Mouse (Mus musculus): ENCODE measurements around the gene Myo1e. TPM values are rescaled to one million over a fixed set of nuclear protein-coding genes. Genes with fewer than 3 reads are reported as not detected.

Gene Myo1e
- total and polyA plus RNA-seq, 3 experiments = 0.14 to 0.49 TPM; not detected in 1

DNA sequence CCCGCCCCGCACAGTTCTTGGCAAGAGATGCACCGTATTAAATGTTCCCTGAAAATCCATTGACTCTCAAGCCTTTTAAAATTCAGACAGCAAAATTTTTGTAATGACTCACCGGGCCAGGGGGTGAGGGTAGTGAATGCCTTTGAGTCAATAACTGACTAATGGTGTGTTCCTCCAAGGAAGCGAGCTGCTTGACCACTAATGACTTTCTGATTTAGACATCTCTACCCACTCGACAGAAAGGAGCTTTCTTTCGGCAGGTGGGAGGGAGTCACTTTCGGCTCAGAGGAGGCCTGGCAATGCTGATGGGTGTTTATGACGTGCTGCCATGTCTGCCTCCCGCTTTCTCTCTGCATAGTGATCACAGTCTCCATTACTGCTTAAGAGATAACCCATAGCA is 83.6 kb downstream of the Myo1e start:
- Histone ChIP-seq H3K4me3 (ENCODE audit: low read depth, low read length) (no peak overlapping the region), H3K27me3 (ENCODE audit: insufficient read depth, low read length) (peaks cover 2% of the 10 kb centered on the region), H3K9me3 (replicated peaks) (no peaks in the 10 kb centered on the region), H3K4me1 (ENCODE audit: insufficient read depth, low read depth, low read length) (no peaks in the 10 kb centered on the region), H3K36me3 (replicated peaks) (no peaks in the 10 kb centered on the region)
- TF ChIP-seq TAL1 (conservative IDR thresholded peaks at IDR 0.05; ENCODE audit: low read depth, low read length) (no peak), CTCF (IDR thresholded peaks at IDR 0.05; ENCODE audit: low read depth, low read length) (no peak), GATA1 (IDR thresholded peaks at IDR 0.05; ENCODE audit: borderline replicate concordance, low read length) (no peak), POLR2AphosphoS5 (IDR thresholded peaks at IDR 0.05; ENCODE audit: insufficient replicate concordance, low read depth, low read length) (no peak), GATA2 (IDR thresholded peaks at IDR 0.05; ENCODE audit: borderline replicate concordance, low read depth, low read length) (no peak)
- no peak for ATAC-seq (ENCODE audit: extremely low read depth, insufficient number of reproducible peaks, low FRiP score, poor library complexity, severe bottlenecking)
- no peak for DNase-seq (ENCODE audit: low spot score)

DNA sequence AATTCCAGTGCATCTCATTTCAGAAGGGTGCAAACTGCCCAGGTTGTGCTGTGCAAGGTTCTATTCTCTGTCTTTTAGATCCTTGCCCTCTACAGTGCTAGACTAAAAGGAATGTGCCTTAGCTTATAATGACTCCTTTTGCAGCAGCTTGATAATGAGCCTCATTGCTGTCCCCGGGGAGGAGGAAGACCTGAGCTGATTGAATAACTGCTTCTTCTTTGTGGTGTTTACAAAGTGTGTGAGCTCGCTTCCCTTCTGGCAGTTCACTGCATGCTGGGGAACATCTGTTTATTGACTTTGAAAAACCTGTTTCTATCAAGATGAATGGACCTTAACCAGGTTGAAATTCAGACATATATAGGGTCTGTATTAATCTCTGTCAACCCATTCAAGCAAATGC is 89.8 kb downstream of the Myo1e start:
- DNase-seq (ENCODE audit: low spot score) (no peak), ATAC-seq (ENCODE audit: extremely low read depth, insufficient number of reproducible peaks, low FRiP score, poor library complexity, severe bottlenecking) (no peak)
- H3K36me3 ChIP-seq (replicated peaks) = no peaks in the 10 kb centered on the region
- no peaks in the 10 kb centered on the region for H3K9me3 ChIP-seq (replicated peaks)
- H3K27me3 ChIP-seq (ENCODE audit: insufficient read depth, low read length) = no peaks in the 10 kb centered on the region; the same call in 1 of the 2 replicates
- H3K4me3 ChIP-seq (ENCODE audit: low read depth, low read length) = no peak overlapping the region
- H3K4me1 ChIP-seq (ENCODE audit: insufficient read depth, low read depth, low read length) = no peaks in the 10 kb centered on the region
- no peak for TF ChIP-seq GATA1 (IDR thresholded peaks at IDR 0.05; ENCODE audit: borderline replicate concordance, low read length)
- TF ChIP-seq POLR2AphosphoS5 (IDR thresholded peaks at IDR 0.05; ENCODE audit: insufficient replicate concordance, low read depth, low read length) = no peak
- no peak for TF ChIP-seq TAL1 (conservative IDR thresholded peaks at IDR 0.05; ENCODE audit: low read depth, low read length)

DNA sequence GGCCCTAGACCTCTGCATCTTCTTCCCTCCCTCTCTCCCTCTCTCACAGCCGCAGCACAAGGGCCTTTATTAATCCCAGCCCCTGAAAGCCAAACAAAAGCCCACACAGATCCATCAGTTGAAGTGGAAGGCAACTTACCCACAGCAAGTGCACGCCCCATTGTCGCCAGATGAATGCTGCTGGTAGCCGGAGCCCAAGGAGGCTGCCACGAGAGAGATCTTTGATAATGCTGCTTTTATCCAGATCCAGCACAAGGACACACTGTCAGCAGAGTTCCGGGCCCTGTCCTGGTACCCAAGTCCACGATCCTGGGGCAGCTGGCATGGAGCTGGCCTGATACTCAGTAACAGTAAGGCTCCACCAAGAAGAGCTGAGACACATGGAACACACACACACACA is 91.1 kb downstream of the Myo1e start:
- no peak for TF ChIP-seq TAL1 (conservative IDR thresholded peaks at IDR 0.05; ENCODE audit: low read depth, low read length)
- no peak for TF ChIP-seq CTCF (IDR thresholded peaks at IDR 0.05; ENCODE audit: low read depth, low read length)
- TF ChIP-seq GATA2 (IDR thresholded peaks at IDR 0.05; ENCODE audit: borderline replicate concordance, low read depth, low read length) = no peak
- TF ChIP-seq POLR2AphosphoS5 (IDR thresholded peaks at IDR 0.05; ENCODE audit: insufficient replicate concordance, low read depth, low read length) = no peak
- TF ChIP-seq GATA1 (IDR thresholded peaks at IDR 0.05; ENCODE audit: borderline replicate concordance, low read length) = no peak
- Histone ChIP-seq H3K36me3 (replicated peaks) (no peaks in the 10 kb centered on the region), H3K27me3 (ENCODE audit: insufficient read depth, low read length) (no peaks in the 10 kb centered on the region; the same call in 1 of the 2 replicates), H3K4me1 (ENCODE audit: insufficient read depth, low read depth, low read length) (no peaks in the 10 kb centered on the region), H3K9me3 (replicated peaks) (no peaks in the 10 kb centered on the region), H3K4me3 (ENCODE audit: low read depth, low read length) (no peak overlapping the region)
- no peak for DNase-seq (ENCODE audit: low spot score)
- ATAC-seq (ENCODE audit: extremely low read depth, insufficient number of reproducible peaks, low FRiP score, poor library complexity, severe bottlenecking) = no peak

DNA sequence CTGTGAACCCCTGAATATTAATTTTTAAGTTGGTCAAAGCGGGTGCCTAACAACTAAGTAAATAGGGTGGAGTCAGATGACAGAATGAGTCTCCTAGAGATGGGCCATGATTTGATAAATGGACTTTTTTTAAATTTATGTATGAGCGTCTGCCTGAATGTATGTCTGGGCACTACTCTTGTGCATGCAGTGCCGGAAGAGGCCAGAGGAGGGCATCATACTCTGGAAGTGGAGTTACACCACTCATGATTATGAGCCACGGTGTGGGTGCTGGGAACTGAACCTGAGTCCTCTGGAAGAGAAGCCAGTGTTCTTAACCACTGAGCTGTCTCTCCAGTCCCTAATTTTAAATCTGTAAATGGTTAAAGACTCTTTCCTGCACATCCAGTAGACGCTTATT is 93.6 kb downstream of the Myo1e start:
- ATAC-seq (ENCODE audit: extremely low read depth, insufficient number of reproducible peaks, low FRiP score, poor library complexity, severe bottlenecking) (no peak), DNase-seq (ENCODE audit: low spot score) (no peak)
- H3K4me3 ChIP-seq (ENCODE audit: low read depth, low read length) = no peak overlapping the region
- no peaks in the 10 kb centered on the region for H3K9me3 ChIP-seq (replicated peaks)
- H3K27me3 ChIP-seq (ENCODE audit: insufficient read depth, low read length) = no peaks in the 10 kb centered on the region
- TF ChIP-seq POLR2AphosphoS5 (IDR thresholded peaks at IDR 0.05; ENCODE audit: insufficient replicate concordance, low read depth, low read length) = no peak
- TF ChIP-seq CTCF (IDR thresholded peaks at IDR 0.05; ENCODE audit: low read depth, low read length) = no peak
- TF ChIP-seq GATA1 (IDR thresholded peaks at IDR 0.05; ENCODE audit: borderline replicate concordance, low read length) = no peak
- H3K4me1 ChIP-seq (ENCODE audit: insufficient read depth, low read depth, low read length) = no peaks in the 10 kb centered on the region
- H3K36me3 ChIP-seq (replicated peaks) = no peaks in the 10 kb centered on the region

DNA sequence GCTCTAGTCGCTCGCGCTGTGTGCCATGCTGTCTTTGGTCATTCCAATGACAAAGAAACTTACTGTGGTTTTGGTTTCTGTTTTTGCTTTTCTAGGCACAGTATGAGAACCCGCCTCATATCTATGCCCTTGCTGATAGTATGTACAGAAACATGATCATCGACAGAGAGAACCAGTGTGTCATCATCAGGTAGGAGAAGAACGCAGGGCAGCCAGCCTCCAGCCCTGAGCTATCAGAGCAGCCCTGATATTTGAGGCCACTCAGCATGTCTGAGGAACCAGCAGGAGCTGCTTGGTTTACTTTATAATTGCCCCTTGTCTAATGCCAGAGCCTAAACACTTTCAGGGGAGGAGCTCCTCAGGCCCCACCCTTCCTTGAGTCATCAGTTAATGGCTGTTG is 94.4 kb downstream of the Myo1e start:
- Histone ChIP-seq H3K4me3 (ENCODE audit: low read depth, low read length) (no peak overlapping the region), H3K4me1 (ENCODE audit: insufficient read depth, low read depth, low read length) (no peaks in the 10 kb centered on the region), H3K9me3 (replicated peaks) (no peaks in the 10 kb centered on the region), H3K36me3 (replicated peaks) (no peaks in the 10 kb centered on the region), H3K27me3 (ENCODE audit: insufficient read depth, low read length) (no peaks in the 10 kb centered on the region)
- DNase-seq (ENCODE audit: low spot score) = no peak
- TF ChIP-seq GATA1 (IDR thresholded peaks at IDR 0.05; ENCODE audit: borderline replicate concordance, low read length) = no peak
- TF ChIP-seq CTCF (IDR thresholded peaks at IDR 0.05; ENCODE audit: low read depth, low read length) = no peak
- no peak for TF ChIP-seq GATA2 (IDR thresholded peaks at IDR 0.05; ENCODE audit: borderline replicate concordance, low read depth, low read length)
- no peak for TF ChIP-seq POLR2AphosphoS5 (IDR thresholded peaks at IDR 0.05; ENCODE audit: insufficient replicate concordance, low read depth, low read length)
- TF ChIP-seq TAL1 (conservative IDR thresholded peaks at IDR 0.05; ENCODE audit: low read depth, low read length) = no peak
- no peak for ATAC-seq (ENCODE audit: extremely low read depth, insufficient number of reproducible peaks, low FRiP score, poor library complexity, severe bottlenecking)

DNA sequence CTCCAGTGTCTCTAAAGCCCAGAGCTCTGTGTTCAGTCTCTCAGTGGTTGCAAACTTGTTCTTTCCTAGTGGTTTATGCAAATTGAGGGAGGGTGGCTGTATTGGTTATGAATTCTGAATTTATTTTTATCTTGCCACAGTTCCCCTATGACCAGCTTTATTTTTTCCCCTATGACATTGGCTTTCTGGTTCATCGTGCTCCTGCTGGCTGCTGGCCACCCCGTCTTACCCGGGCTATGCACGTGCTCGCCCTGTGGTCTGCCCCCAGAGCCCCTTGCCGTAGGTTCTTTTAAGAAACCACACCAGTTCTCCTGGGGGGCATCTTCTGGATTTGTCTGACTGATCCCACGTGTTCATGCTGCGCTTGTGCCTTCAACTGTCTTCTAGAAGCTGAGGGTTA is 97.8 kb downstream of the Myo1e start:
- no peaks in the 10 kb centered on the region for H3K4me1 ChIP-seq (ENCODE audit: insufficient read depth, low read depth, low read length)
- TF ChIP-seq TAL1 (conservative IDR thresholded peaks at IDR 0.05; ENCODE audit: low read depth, low read length) (no peak), GATA2 (IDR thresholded peaks at IDR 0.05; ENCODE audit: borderline replicate concordance, low read depth, low read length) (no peak), CTCF (IDR thresholded peaks at IDR 0.05; ENCODE audit: low read depth, low read length) (no peak), POLR2AphosphoS5 (IDR thresholded peaks at IDR 0.05; ENCODE audit: insufficient replicate concordance, low read depth, low read length) (no peak), GATA1 (IDR thresholded peaks at IDR 0.05; ENCODE audit: borderline replicate concordance, low read length) (no peak)
- no peak for ATAC-seq (ENCODE audit: extremely low read depth, insufficient number of reproducible peaks, low FRiP score, poor library complexity, severe bottlenecking)
- no peaks in the 10 kb centered on the region for H3K36me3 ChIP-seq (replicated peaks)
- no peaks in the 10 kb centered on the region for H3K9me3 ChIP-seq (replicated peaks)
- no peak for DNase-seq (ENCODE audit: low spot score)
- no peaks in the 10 kb centered on the region; the same call in 1 of the 2 replicates for H3K27me3 ChIP-seq (ENCODE audit: insufficient read depth, low read length)
- no peak overlapping the region for H3K4me3 ChIP-seq (ENCODE audit: low read depth, low read length)

DNA sequence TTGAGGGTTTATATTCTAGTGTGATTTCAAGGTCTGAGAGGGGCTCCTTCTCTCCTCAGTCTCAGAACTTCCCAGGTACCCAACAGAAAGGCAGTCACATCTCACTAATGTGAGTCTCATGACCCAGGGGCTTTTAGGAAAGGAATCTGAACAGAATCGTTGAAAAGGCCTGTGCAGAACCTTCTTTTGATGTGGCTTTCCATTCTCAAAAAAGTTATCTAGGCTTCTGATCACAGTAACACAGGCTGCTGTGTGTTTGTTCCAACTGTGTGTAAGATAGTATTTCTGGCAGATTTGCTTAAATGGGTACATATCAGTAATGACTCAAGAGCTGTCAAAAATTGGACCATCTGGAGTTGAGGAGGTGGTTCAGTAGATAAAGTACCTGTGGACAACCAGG is 102.9 kb downstream of the Myo1e start:
- Histone ChIP-seq H3K27me3 (ENCODE audit: insufficient read depth, low read length) (no peaks in the 10 kb centered on the region; the same call in 1 of the 2 replicates), H3K4me1 (ENCODE audit: insufficient read depth, low read depth, low read length) (no peaks in the 10 kb centered on the region), H3K9me3 (replicated peaks) (no peaks in the 10 kb centered on the region), H3K36me3 (replicated peaks) (no peaks in the 10 kb centered on the region), H3K4me3 (ENCODE audit: low read depth, low read length) (no peak overlapping the region)
- DNase-seq (ENCODE audit: low spot score) (no peak), ATAC-seq (ENCODE audit: extremely low read depth, insufficient number of reproducible peaks, low FRiP score, poor library complexity, severe bottlenecking) (no peak)
- TF ChIP-seq CTCF (IDR thresholded peaks at IDR 0.05; ENCODE audit: low read depth, low read length) (no peak), POLR2AphosphoS5 (IDR thresholded peaks at IDR 0.05; ENCODE audit: insufficient replicate concordance, low read depth, low read length) (no peak), GATA1 (IDR thresholded peaks at IDR 0.05; ENCODE audit: borderline replicate concordance, low read length) (no peak), GATA2 (IDR thresholded peaks at IDR 0.05; ENCODE audit: borderline replicate concordance, low read depth, low read length) (no peak), TAL1 (conservative IDR thresholded peaks at IDR 0.05; ENCODE audit: low read depth, low read length) (no peak)

All from G1E (cell line).